Mouse (Mus musculus) common myeloid progenitor, adult 5-6 weeks (primary cell): Measurements from ENCODE around the gene Arsb. TPM values are rescaled to one million over a fixed set of nuclear protein-coding genes. Genes with fewer than 3 reads are reported as not detected.
"Not testable (repeated sequence)": the region's sequence is repeated elsewhere in the genome, so short reads cannot be mapped to it uniquely, and the experiment has no call there.

Experiments used
- ATAC-seq: replicated peaks from 2 replicates; pipeline ENCODE4 v1.8.0; 2016; ENCODE audit warnings: low read depth, mild to moderate bottlenecking, moderate TSS enrichment, inconsistent platforms; ENCODE audit not compliant: poor library complexity, severe bottlenecking
- total RNA-seq: library from RNA; stranded (forward); fragments of 200-1000, 187-1606 nt; gene quantifications from 2 replicates; pipeline ENCODE4 v1.2.3, GENCODE M21; 2017

Arsb gene
- total RNA-seq, 1 experiment from 2014 or later: 10.2 TPM

DNA sequence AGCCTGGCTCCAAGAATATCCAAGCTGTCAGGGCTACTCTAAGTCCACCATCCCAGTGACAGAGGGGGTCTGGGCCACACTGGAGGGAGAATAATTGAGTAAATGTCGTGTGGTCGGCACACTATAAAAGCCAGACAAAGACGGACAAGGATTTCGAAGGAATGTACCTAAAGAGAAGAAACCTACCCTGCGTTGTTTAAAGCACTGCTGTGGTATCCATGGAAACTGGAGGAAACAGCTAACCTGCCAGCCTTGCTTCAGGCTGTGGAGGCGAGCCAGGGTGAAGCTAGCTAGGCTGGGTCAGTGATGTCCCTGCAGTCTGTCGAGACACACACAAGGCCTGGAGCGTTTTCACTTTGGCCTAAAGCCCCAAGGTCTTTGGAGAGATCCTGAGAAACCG lies 195.7 kb downstream of the Arsb start:
- ATAC-seq: no peak

DNA sequence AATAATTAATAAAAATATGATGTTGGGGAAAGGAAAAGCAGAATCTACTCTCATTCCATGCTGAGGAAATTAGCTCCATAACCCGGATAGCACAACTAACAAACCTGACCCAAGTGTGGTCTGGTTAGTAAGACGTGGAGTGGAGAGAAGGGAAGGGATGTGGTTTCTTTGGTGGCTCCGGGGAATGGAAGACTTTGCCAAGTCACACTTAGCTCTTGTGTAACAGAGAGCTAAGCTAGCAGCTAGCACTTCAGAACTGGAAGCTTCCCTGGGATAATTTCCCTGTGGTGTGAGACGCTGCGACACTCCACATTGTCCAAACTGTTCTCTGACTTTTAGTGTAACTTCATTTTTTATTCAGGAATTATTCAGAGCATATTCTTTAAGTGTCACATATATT lies 198.7 kb downstream of the Arsb start:
- ATAC-seq: peak; percentile 98

DNA sequence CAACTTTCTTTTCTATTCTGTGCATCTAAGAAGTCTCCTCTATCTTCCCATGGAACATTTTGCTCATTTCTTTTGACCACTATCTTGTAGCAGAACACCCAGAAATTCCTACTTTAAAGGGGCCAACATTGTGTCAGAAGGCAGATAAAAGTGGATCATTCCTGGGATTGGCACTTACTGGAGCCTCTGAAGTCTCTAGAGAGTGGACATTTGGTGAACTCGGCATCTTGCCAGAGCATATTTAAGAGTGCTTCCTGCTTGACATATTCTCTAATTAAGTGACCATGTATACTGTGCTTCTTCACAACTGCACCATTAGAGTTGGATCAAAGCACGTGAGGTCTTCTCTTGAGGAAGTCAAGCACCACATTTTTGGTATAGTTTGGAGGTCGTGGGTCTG lies 201.0 kb downstream of the Arsb start:
- ATAC-seq: no peak

DNA sequence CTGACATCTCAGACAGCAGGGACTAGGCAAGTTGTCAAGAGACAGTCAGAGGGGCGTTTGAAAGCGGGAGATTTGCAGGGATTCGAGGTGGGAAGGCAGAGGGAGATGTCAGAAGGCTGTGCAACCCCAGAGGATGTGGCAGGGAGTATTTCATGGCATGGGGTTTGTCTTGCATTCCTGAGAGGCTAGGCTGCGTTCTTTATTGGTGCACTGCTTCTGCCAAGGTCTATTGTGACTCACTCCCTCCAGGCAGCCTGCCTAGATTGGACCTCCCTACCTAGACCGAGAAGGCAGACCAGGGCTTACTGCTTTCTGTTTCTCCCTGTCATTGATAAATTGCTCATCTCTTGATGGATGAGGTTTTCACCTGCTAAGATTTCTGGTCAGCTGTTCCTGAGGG lies 204.2 kb downstream of the Arsb start:
- no peak for ATAC-seq

DNA sequence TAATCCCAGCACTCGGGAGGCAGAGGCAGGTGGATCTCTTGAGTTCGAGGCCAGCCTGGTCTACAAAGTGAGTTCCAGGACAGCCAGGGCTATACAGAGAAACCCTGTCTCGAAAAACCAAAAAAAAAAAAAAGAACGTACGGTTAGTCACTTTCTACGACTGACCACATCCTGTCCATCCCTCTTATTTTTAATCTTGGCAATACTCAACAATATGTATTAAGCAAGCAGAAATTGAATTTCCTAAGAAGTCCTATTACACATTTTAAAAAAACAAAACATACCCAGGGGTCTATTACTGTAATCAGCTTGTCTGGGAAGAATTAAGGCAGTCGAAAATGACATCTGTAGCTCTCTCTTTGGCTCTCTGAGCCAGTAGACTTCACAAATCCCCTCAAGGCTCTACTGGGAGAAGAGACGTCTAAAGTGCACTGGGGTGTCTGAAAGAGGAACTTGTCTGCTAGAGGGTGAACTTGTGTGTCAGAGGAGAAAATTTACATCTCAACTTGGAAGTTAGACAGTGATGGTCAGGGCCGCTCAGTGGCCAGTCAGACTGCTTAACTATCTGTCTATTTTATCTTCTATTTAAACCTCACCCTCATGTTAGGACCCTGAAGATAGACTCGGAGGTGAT lies 205.6 kb downstream of the Arsb start:
- ATAC-seq: peak; percentile 88

DNA sequence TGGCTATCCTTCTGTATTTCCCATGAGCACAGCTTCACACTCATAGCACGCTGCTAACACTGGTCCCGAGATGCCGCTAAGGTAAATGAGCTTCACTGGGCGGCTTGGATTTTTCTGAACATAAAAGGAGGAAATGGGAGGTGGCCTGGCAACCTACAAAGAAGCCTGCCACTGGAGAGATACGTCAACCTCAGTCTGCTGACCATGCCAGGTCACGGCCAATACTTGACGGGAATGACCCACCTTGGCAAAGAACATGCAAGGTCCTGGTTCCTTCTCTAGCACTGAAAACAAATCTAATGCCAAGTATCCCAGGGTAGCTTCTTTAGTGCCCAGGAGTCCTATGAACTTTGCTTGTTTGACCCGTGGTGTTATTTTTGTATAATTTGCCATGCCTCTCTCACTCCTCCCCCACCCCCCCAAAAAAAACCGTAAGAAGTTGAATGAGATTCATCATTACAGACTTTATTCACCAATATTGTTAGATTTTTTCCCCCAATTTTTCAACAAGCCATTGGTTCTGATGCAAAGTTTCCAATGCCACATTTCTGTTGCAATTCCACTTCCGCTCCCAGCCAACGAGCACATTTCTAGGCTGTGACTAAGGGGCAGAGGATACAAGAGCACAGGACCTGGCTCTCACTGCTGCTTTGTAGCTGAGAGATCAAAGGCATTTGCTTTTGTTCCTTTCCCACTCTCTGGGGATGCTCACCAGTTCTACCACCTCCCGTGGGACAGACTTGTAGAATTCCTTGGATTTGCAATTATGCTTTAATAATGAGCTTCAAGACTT lies 207.5 kb downstream of the Arsb start:
- ATAC-seq: no peak

DNA sequence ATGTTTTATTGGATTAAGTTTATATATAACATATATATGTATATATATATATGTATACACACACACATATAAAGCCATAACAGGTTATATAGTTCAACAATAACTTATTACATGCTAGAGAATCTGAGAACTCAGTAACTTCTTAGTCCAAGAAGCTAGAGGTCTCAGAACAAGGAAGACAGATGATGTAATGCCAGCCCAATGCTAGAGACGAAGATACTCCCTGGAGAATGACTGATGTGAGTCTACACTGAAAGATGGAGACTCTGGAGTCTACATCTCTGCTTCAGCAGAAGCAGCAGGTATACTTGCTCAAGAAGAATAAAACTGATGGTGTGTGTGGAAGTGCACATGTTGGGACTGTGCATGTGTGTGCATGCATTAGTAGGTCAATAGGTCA lies 208.3 kb downstream of the Arsb start:
- ATAC-seq: no peak

DNA sequence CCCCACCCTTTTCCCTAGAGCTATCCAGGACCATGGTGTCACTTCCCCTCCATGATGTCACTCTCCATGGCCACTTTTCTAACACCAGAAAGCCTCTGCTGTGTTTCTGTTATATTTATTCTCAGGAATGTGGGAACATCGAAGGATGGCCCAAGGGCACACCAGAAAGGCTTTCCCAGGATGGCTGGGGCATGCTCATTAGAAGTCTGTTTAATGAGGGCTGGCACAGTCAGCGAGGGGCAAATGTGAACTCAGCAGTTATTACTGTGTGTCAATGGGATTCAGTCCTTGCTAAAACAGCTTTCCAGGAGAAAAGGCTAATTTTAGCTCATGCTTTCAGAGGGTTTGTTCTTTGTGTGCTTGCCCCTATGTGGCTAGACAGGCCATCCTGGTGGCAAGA lies 213.1 kb downstream of the Arsb start:
- ATAC-seq: no peak

DNA sequence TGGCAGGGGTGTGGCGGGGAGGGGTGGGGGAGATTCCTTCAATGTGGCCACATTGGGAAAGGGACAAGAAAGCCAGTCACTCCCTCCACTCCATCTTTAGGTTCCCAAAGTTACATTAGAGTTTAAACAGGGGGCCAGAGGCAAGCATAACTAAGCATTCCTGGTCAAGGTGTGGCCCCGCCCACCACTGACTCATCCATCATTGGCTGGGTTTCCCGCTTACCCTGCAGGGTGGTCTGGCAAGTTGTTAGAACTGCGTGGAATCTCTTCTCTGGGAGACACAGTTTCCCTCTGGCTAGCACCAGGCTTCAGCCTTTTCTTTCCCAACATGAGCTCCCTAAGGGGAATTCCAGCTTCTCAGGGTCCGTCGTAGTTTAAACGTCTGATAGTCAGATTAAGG lies 213.8 kb downstream of the Arsb start:
- no peak for ATAC-seq

DNA sequence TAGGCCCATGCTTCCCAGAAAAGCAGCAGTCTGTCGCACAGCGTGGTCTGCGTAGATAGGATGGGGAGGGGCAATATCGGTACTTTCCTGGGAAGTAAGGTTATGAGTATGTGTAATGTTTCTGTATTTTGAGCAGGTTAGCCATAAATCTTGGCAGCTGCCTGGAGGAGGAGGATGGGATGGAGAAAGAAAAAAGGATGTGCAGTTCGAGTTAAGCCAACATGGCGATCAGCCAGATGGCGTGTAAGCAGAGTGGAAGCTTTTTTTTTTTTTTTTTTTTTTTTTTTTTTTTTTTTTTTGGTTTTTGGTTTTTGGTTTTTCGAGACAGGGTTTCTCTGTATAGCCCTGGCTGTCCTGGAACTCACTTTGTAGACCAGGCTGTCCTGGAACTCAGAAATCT lies 214.3 kb downstream of the Arsb start:
- not testable (repeated sequence) for ATAC-seq

DNA sequence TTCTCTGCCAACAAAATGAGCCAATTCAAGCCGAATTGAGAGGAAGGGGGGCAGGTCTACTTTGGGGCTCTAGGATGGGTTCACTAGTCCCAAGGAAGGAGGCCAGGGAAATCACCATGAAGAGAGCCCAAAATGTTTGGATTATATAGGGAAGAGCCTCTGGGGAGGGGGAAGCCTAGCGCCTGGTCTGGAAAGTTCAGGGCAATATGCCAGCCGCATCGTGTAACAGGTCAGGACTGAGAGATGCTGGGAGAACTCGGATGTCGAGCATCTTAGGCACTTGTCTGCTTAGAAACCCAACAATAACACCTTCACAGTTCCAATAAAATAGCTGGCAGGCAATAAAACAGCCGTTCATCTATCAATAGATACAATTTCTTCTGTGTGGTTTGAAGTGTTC lies 216.2 kb downstream of the Arsb start:
- ATAC-seq: no peak

DNA sequence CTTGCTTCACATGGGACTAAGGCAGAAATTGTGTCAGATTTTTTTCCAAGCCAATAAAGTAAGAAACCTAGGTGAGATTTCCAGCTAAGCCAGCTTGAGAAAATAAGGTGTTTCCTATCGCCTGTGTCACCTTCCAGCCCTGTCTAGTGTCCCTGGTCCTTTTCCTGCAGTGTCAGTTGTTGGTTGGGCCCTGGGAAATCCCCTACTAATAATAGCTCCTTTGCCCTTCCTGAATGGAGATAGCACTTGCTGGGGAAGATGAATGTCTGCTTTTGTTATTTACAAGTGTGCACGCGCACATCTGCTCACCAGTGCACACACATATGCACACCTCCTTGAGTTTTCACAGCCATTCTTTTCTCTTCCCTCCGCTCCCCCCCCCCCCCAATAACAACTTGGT lies 217.8 kb downstream of the Arsb start:
- peak; percentile 27 for ATAC-seq

DNA sequence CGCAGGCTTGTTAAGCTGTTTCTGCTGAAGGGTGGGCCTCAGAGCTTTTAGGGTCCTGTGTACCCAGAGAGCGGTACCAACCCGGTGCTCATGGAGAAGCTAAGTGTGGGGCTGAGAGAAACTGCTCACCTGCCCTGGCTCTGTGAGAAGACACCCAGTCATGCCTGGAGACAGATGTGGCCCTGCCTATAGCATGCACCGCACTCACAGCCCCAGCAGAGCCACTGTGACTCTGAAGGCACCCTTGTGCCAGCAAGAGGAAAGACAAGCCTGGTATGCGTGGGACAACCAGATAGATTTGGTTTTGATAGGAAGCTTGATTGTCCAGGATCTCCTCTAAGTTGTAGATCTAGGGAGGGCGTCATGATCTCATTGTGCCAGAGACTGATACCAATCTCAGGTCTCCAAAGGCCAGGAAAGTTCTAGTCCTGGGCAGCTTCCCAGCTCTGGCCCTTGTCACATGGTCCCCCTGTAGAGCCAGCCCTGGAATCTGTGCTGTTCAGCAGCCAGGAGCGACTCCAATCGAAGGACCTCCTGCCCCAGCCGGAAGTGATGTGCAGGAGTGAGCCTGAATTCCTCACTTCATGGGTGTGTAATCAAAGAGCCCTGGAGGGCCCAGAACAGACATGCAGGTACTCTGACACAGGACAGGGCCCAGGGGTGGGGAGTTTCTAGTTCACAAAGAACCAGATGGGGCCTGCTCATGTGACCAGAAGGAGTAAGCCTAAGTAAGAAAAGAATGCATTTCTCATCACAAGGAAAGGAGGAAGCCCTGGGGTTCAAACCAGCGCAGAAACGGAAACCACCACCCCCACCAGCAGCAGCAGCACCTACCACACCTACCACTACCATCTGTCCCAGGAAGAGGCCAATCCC lies 218.5 kb downstream of the Arsb start:
- ATAC-seq: peak; percentile 64

DNA sequence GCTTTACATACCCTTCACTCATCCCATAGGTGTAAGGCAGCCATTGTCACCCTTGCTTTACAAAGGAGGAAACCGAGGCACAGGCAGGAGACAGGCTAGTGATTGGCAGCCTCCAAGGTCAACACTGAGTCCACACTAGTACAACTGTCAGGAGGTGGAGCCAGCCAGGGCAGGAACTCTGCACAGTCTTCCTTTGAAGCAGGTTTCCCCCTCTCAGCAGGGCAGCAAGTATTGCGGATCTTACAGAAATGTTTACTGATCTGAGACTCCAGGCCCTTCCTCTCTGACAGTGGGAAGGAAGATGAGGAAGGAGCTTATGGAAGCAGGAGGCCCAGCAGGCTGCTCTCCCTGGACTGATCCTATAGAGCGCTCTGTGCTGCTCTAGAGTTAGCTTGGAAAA lies 219.4 kb downstream of the Arsb start:
- ATAC-seq: no peak

DNA sequence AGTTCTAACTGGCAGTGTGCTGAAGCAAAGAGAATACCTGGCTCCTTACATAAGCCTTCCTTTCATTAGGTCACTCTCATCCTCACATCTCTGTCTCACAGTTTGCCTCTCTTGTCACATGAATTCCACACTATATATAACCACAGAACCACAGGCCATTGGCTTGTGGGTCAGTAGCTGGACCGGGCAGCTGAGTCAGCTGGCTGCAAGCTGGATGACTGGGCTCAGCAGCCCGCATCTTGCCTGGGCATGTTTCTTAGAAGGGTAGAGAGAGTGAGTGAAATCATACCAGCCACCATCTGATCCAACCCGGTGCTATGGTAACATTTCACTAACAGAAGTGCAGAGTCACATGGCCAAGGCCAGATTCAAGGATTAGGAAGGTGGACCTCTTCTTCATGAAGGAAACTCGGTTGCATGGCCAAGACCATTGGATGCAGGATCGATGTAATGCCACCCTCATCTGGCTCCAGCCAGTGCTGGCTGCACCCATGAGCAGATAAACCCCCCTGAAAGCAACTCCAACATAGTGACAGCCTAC lies 221.0 kb downstream of the Arsb start:
- no peak for ATAC-seq

Other genes with a start within 250 kb of the Arsb start
- gene Bhmt, start 133.7 kb upstream of the Arsb start, total RNA-seq: not detected in 2 replicates
- gene Bhmt2, start 97.3 kb upstream of the Arsb start, total RNA-seq: not detected in 2 replicates
- not detected in 2 replicates for gene Dmgdh, start 97.2 kb upstream of the Arsb start, total RNA-seq